Mouse (Mus musculus): Measurements from ENCODE around the gene Pdk4. TPM values are rescaled to one million over a fixed set of nuclear protein-coding genes. Genes with fewer than 3 reads are reported as not detected.
A peak's percentile ranks its signal among the peaks of the same experiment; 100 is the strongest.

Gene Pdk4
- total RNA-seq, 2 experiments from 2014 or later, result 7.5 to 13.8 TPM

DNA sequence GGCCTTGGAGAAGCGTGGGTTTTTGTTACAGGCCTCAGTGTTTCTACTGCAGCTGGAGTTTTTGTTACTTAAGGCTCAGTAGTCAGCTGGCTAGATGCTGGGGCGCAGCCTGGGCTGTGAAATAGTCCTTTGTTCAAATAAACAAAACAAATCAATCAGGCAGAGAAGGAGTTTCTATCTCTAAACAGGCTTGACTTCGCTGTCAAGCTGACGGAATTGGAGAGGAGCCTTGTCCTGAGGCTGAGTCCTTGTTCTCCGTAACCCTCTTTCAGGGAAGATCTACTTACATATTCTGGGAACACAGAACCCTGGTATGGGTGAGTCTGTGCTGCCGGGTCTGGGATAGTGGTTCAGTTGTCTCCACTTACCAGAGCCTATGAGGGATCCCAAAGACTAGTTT is 48.6 kb downstream of the Pdk4 start:
- DNase-seq (ENCODE audit: low spot score in 2 of 2), result peak in 1 of 2 experiments; percentile 15

DNA sequence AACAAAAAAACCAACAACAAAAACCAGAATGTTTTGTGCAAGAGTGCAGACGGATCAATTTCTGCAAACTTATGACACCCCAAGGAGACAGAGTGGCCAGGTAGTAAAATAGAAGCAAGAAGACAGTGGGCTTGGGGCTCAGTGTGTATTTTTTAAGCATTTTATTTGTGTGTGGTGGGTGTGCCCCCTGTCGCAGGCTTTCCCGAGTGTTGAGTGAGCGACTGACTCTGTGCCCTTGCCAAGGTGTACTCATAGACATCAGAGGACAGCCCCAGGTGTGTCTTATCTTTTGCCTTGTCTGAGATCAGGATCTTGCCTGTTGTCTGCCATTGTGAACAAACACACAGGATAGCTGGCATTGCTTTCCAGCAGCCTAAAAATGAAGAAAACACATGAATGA is 49.1 kb downstream of the Pdk4 start:
- DNase-seq (ENCODE audit: low spot score in 2 of 2), result no peak

DNA sequence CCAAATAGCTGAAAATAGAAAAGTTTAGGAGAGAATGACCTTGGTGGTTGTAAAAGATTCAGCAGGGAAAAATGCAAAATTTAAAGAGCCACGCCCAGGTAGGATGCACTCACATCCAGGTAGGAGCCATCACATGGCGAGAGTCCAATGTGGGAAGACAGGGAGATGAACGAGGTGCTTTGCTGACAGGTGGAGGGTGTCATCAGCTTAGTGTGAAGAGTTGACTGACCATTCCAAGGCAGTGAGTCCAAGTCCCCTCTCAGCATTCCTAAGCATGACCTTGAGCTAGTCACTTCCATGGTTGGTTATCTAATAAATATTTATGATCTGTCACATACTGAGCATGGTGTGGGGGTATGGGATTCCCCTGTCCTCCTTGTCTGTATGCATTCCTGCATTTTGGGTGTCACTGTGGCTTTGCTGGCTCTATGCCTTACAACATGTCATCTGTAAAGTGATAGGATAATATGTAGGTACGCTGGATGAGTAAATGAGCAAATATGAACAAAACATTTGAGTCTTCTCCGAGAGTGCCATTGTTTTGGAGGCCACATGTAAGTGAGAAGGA is 51.7 kb downstream of the Pdk4 start:
- no peak for DNase-seq (ENCODE audit: low spot score in 2 of 2)

DNA sequence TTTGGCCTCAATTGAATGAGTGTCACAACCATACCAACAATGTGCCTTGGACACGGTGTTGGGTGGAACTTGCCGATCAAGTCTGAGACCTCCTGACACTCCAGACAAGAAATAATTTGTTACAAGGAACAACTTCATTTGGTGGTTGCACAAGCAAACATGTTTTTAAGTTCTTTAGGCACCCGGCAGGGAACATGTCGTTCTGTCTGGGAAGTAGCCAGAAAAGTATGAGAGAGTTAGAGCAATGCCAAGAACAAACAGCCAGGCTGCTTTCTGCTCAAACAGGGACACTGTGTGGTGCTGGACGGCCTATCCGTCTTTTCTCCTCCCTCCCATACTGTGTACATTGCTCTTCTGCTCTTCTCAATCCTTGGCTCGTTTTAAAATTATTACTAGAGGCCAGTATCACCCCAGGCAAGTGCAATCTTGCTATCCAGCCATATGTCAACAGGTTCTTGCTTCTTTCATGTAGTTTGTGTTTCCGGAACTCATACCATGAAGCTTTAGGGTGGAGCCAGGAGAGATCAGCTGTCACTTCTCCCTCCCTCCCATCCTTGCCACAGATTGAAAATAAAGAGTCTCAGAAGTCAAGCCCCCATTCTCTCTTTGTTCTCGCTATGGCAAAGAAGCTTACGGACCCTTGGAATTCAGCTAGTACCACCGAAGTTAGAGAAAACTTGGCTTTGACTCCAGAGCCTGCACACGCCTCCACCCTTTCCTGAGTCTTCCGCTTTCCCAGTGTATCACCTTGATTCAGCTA is 52.8 kb downstream of the Pdk4 start:
- DNase-seq (ENCODE audit: low spot score in 2 of 2), result peak; percentile 10 to 17

DNA sequence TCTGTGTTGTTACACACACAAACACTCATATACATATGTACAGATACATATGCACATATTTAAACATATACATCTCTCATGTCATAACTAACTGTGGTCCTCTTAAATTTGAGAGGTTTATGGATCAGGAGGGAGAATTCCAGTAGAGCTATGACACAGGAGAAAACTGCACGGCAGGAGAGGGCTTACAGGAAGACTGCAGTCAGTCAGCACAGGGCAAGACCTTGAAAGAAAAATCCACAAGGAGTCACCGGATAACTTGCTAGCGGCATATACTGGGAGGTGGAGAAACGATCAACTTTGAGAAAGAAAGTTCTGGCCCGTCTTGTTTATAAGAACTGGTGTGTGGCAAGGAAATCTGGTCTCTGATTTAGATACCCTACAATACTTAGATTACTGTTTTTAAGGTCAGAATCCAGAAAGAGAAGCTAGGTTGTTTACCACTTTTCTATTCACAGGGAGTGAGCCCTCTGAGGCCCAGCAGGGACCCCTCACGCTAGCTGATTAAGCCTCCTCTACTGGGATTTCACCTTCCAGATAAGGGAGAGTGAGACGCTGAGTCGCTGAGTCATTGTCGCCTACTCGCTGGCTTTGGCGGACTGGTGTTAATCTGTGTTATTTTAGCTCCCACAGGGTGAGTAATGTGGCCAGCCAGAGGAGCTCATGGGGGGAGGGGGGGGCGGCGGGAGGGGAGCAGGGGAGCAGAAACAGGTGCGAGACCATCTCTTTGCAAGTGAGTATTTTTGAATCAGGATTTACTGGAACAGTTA is 53.6 kb downstream of the Pdk4 start:
- peak in 1 of 2 experiments; percentile 20 for DNase-seq (ENCODE audit: low spot score in 2 of 2)

DNA sequence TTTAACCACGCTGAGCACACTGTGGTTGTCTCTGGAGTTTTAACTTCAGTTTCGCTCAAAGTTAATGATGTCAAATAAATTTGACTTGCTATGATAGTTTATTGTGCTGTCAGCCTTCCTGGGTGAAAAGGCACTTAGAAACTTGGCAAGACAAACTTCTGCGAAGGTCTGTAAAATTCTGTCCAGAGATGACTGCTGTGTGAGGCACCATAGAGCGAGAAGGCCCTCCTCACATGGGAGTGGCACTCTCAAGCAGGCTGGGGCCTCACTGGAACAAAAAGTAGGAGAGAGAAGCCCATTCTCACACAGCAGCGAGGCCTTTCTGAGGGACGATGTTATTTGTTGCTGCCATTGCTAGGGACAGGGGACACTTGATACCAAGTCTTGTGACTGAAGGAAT is 54.9 kb downstream of the Pdk4 start:
- no peak for DNase-seq (ENCODE audit: low spot score in 2 of 2)

DNA sequence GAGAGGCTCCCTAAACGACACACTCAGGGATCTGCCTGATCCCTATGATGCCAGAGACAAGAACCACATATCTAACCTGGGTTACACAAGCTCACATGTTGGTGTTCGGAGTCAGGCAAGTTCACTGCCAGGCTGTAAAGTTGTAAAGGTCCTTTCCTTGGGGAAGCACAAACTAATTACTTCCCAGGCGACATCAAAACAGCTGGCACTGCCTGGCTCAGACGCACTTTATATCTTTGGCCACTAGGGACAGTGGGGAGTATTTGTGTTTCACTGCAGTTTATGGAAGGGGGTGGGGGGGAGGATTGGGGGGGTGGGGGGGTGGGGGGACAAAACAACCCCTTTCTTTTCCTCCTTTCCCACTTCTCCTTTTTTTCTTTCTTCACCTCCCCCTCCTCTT is 58.4 kb downstream of the Pdk4 start:
- DNase-seq (ENCODE audit: low spot score in 2 of 2), result no peak

DNA sequence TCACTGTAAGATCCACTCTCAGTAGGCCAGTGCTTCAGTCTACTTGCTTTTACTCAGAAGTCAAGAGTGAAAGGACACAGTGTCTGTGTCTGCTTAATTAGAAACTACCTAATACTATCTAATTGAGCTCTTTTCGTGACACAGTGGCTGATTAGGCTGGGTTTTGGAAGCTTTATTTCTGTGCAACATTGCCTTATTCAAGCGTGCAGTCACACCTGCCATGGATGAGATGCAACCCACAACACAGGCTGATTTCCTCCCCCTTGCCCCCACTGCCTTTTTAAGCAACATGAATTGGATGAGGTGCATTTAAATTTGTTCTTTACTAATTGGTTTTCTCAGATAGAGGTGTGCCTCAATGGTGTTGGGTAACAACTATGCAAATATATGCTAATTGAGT is 62.2 kb downstream of the Pdk4 start:
- DNase-seq (ENCODE audit: low spot score in 2 of 2), result no peak

Other genes with a start within 250 kb of the Pdk4 start
- 1 to 10 TPM; 1.8 to 3.9 TPM for gene Pon3, start 240.0 kb downstream of the Pdk4 start, total RNA-seq (2021)
- 10 to 100 TPM; 19.3 to 20.5 TPM for gene Pon2, start 197.9 kb downstream of the Pdk4 start, total RNA-seq (2021)
- gene Asb4, start 112.9 kb downstream of the Pdk4 start, total RNA-seq (2021), result 1 to 10 TPM in 1 of 2 experiments, under 1 TPM in 1; 0.65 to 1.3 TPM
- 100 to 1,000 TPM; 140 to 152 TPM for gene Dync1i1, start 229.3 kb upstream of the Pdk4 start, total RNA-seq (2021)

All from layer of hippocampus, postnatal 10 days (tissue).